Mouse (Mus musculus) lung, embryonic 16.5 days (tissue): ENCODE measurements around the gene Sptbn4. TPM values are rescaled to one million over a fixed set of nuclear protein-coding genes. Genes with fewer than 3 reads are reported as not detected.
A peak's percentile ranks its signal among the peaks of the same experiment; 100 is the strongest.

Experiments used
- ATAC-seq: fragments of 200-750 bp; cut with Nextera tagmentation; 2 replicates; pipeline ENCODE4 v1.8.0; 2017; ENCODE audit warnings: low read depth, mild to moderate bottlenecking, moderate library complexity
- H3K27ac ChIP-seq: fragments of 300-500 bp; sonication (generic); 2 replicates; pipeline ENCODE4 v1.5.1; 2014; ENCODE audit warnings: mild to moderate bottlenecking, control low read depth, low read length
- H3K27me3 ChIP-seq: fragments of 300-500 bp; sonication (generic); 2 replicates; pipeline ENCODE4 v1.6.1; 2014; ENCODE audit warnings: low read depth, low read length, mixed read lengths; ENCODE audit not compliant: control insufficient read depth, insufficient read depth
- H3K36me3 ChIP-seq: fragments of 300-500 bp; sonication (generic); 2 replicates; pipeline ENCODE4 v1.6.1; 2014; ENCODE audit warnings: low read length; ENCODE audit not compliant: control insufficient read depth, insufficient read depth
- H3K4me1 ChIP-seq: fragments of 300-500 bp; sonication (generic); replicated peaks from 2 replicates; pipeline ENCODE4 v1.6.1; 2014; ENCODE audit warnings: low read length, mixed read lengths; ENCODE audit not compliant: control insufficient read depth, insufficient read depth
- H3K4me2 ChIP-seq: fragments of 300-500 bp; sonication (generic); 2 replicates; pipeline ENCODE4 v1.6.1; 2014; ENCODE audit warnings: low read depth, low read length, control low read depth
- H3K4me3 ChIP-seq: fragments of 300-500 bp; sonication (generic); 2 replicates; pipeline ENCODE4 v1.5.1; 2014; ENCODE audit warnings: mild to moderate bottlenecking, low read length, control low read depth
- H3K9ac ChIP-seq: fragments of 300-500 bp; sonication (generic); 2 replicates; pipeline ENCODE4 v1.6.1; 2014; ENCODE audit warnings: low read length, control low read depth
- H3K9me3 ChIP-seq: fragments of 300-500 bp; sonication (generic); 2 replicates; pipeline ENCODE4 v1.6.1; 2016; ENCODE audit warnings: low read length; ENCODE audit not compliant: control insufficient read depth
- WGBS: fragments of 180-500 bp; shearing (Covaris S2); extraction: QIAGEN DNeasy Blood & Tissue Kit; methylation state at CpG from one replicate; pipeline ENCODE4 v1.1.7; 2014; 5-methylcytosine and 5-hydroxymethylcytosine counted together
- polyA plus RNA-seq: library from polyadenylated mRNA; unstranded; fragments of >200 nt; fragmentation: Nextera tagmentation; extraction: Ambion mirVana; gene quantifications from 2 replicates; pipeline ENCODE4 v1.2.1, GENCODE M21; 2015

Sptbn4 gene
- polyA plus RNA-seq, 1 experiment from 2014 or later = 0.29 TPM

DNA sequence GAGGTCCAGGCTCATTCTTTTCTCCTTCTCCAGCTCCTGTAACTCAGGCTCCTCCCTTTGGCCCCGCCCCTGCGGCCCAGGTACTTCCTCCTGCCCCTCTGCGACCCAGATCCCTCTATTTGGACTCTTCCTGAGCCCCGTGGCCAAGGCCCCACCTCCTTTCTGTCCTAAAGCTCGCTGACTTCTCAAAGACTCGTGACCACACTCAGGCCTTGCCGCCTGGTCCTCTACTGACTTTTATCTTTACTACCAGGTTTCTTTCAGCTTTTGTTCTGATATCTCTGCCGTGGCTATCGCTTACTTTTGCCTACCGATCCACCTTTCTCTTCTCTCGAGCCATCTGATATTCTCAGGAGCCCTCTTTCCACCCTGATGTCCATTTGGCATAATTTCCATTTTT, 79.5 kb downstream of the Sptbn4 start:
- peaks cover 5% of the 10 kb centered on the region for H3K9me3 ChIP-seq
- H3K9ac ChIP-seq = no peak overlapping the region
- H3K27me3 ChIP-seq = peaks cover 92% of the 10 kb centered on the region
- WGBS = 12% methylated on average over 11 of the region's 11 CpGs
- ATAC-seq = 0 out of 2 replicates have a peak, but pooled peaks have one; percentile 29
- peak overlapping the region; percentile 19; the same call in 1 of the 2 replicates for H3K4me3 ChIP-seq
- peaks cover 12% of the 10 kb centered on the region for H3K4me1 ChIP-seq
- H3K4me2 ChIP-seq = peak overlapping the region; percentile 48
- no peak overlapping the region for H3K27ac ChIP-seq
- H3K36me3 ChIP-seq = no peaks in the 10 kb centered on the region

DNA sequence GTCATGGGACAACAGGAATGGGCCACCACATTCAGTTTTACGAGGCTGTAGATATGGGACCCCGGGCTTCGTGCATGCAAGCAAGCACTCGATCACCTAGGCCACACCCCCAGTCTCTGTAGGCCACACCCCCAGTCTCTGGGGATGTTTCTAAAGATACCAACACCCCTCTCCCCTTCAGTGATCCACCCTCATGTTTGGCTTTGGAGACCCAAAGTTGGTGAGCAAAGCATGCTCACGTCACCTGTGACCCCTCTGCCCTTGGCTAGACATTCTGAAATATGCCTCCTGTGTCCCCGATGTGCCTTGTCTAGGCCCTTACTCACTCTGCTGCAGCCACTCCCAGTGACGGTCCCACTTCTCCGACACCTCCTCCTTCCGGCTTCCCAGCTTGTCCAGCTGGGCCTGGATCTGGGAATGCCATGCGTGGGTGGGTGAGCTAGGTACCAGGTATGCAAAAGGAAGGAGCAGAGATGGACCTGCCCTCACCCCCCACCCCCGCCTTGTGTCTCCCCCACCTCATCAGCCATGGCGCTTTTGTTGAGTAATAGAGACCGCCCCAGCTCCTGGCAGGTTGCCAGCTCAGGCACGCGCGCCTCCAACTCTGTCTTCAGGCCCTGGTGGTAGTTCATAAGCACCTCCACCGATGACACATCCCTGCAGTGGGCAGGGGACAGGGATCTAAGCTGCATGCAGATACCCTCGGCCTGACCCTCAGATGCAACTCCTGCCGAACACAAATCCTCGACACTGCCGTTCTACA, 81.2 kb downstream of the Sptbn4 start:
- H3K4me3 ChIP-seq = no peak overlapping the region
- H3K9ac ChIP-seq = no peak overlapping the region
- no peak overlapping the region for H3K27ac ChIP-seq
- H3K9me3 ChIP-seq = peaks cover 5% of the 10 kb centered on the region
- no peaks in the 10 kb centered on the region for H3K36me3 ChIP-seq
- 30% methylated on average over 21 of the region's 21 CpGs for WGBS
- H3K27me3 ChIP-seq = peaks cover 74% of the 10 kb centered on the region
- no peak for ATAC-seq
- H3K4me1 ChIP-seq = peaks cover 8% of the 10 kb centered on the region; the same call in 1 of the 2 replicates
- no peak overlapping the region for H3K4me2 ChIP-seq

DNA sequence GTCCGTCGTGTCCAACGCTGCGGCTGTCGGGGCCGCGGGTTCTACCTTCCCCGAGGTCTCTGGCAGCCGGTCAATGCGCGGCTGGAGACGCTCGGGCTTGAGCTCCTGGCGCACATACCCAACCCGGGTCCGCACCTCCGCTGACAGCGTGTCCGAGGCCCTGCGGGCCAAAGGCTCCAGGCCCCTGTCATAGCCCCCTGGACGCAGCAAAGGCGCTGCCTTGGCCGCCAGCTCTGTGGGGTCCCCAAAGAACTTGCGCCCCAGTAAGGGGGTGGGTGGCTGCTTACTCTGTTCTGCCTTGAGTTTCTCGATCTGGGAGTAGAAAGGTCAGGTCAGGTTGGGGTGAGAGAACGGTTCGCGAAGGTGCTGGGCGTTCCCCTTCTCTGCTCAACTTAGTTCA, 83.1 kb downstream of the Sptbn4 start:
- 5% methylated on average over 29 of the region's 29 CpGs for WGBS
- ATAC-seq = no peak

DNA sequence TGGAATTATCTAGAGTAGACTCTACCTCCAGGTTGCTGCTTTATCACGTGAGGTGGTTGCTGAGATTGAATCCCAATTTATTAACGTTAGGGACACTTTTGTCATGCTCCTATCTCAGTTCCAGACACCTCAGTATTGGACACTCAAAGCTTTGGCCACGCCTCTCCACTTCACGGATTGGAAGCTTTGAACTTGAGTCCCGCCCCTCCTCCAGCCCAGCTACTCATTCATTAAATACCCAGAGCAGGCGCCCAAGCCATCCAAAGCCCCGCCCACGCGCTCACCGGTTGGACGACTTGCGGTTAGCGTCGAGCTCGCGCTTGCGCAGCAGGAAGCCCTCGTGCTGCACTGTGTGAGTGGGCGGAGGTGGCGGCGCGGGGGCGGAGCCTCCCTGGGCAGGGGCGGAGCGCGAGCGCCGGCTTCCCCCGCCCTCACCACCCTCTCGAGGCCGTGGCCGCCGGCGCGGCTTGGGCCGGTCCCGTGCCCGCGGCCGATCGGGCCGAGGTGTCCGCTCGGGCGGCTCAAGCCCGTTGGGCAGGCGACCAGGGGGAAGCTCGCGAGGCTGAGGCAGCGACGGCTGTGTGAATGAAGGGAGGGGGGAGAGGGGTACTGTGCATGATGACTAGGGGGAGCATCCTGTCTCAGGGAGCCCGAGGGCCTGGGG, 86.1 kb downstream of the Sptbn4 start:
- peak overlapping the region; percentile 68 for H3K9ac ChIP-seq
- peak; percentile 95 for ATAC-seq
- H3K4me3 ChIP-seq = peak overlapping the region; percentile 52
- no peaks in the 10 kb centered on the region for H3K9me3 ChIP-seq
- peaks cover 33% of the 10 kb centered on the region for H3K27me3 ChIP-seq
- no peak overlapping the region for H3K27ac ChIP-seq
- peaks cover 21% of the 10 kb centered on the region for H3K4me1 ChIP-seq
- peak overlapping the region; percentile 76 for H3K4me2 ChIP-seq
- H3K36me3 ChIP-seq = no peaks in the 10 kb centered on the region
- under 1% methylated on average over 52 of the region's 52 CpGs for WGBS

More for the DNA sequence above, 83.1 kb downstream of the Sptbn4 start:
- Histone ChIP-seq H3K9me3 (no peaks in the 10 kb centered on the region), H3K9ac (peak overlapping the region; percentile 17; the same call in 1 of the 2 replicates), H3K36me3 (no peaks in the 10 kb centered on the region), H3K4me1 (peaks cover 10% of the 10 kb centered on the region; the same call in 1 of the 2 replicates), H3K27me3 (peaks cover 59% of the 10 kb centered on the region), H3K4me2 (no peak overlapping the region), H3K27ac (no peak overlapping the region), H3K4me3 (no peak overlapping the region)

DNA sequence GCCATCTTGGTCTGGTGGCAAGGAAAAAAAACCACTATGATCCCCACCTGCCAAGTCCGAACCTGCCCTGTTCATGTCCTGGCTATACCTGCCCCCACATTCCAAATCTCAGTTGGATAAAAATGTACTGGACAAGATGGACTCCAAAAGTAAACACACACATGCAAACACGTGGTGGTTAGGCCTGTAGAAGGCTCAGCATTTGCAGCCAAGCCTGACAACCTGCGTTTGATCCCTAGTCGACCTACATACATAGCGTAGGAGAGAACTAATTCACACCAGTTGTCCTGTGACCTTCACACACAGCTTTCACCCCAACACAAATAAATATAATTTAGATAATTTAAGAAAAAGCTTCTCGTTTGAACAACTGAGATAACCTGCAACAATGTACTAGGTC, 86.7 kb downstream of the Sptbn4 start:
- Histone ChIP-seq H3K4me2 (peak overlapping the region; percentile 55), H3K4me3 (no peak overlapping the region), H3K9me3 (no peaks in the 10 kb centered on the region), H3K27ac (no peak overlapping the region), H3K27me3 (peaks cover 27% of the 10 kb centered on the region), H3K4me1 (peaks cover 21% of the 10 kb centered on the region), H3K36me3 (no peaks in the 10 kb centered on the region), H3K9ac (no peak overlapping the region)
- ATAC-seq = no peak
- 49% methylated on average over 6 of the region's 6 CpGs for WGBS

DNA sequence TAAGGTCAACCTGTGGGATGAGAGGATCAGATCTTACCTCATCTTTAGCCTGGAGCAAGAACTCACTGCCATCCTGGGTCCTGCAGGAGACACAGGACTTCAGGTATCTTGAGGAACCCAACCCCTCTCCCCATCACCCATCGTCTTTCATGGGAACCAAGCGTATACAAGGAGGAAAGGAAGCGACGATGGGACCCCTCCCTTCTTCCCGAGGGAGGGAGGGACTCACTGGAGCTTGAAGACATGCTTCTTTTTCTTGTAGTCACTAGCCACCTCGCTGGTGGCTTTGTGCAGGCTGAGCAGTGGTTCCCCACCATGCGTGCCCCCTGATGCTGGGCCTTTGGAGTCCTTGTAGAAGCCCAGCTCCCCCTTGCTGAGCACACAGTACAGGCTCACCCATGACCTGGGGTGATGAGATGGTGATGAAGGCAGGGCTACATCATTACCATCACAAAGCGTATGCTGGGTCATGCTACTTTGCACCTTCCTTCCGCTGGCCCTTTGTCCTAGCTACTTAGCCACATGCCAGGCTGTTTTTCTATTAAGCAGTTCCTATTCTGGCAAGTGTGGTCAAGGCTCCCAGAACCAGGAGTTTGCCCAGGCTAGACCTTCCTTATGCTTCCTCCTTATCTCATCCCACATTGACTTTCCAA, 87.7 kb downstream of the Sptbn4 start:
- 85% methylated on average over 9 of the region's 9 CpGs for WGBS
- H3K27ac ChIP-seq = no peak overlapping the region

DNA sequence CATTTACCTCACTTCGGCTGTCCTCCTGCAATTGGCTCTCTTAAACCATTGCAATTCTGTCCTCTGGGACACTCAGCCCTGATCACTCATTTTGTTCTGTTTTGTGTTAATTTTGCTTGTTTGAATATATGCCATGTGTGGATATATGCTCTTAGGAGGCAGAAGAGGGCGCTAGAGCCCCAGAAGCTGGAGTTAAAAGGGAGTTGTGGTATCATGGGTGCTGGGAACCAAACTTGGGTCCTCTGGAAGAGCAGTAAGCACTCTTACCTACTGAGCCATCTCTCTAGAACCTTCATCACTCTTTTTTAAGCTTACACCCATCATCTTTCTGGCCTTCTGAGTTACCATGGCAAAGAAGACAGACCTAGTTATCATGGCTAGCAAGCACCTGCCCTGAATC, 88.3 kb downstream of the Sptbn4 start:
- H3K36me3 ChIP-seq = no peaks in the 10 kb centered on the region
- 65% methylated on average over 2 of the region's 2 CpGs for WGBS
- ATAC-seq = no peak

More for the DNA sequence above, 87.7 kb downstream of the Sptbn4 start:
- Histone ChIP-seq H3K4me1 (peaks cover 21% of the 10 kb centered on the region), H3K36me3 (no peaks in the 10 kb centered on the region), H3K9me3 (no peaks in the 10 kb centered on the region), H3K4me2 (no peak overlapping the region), H3K27me3 (peaks cover 17% of the 10 kb centered on the region), H3K9ac (no peak overlapping the region), H3K4me3 (no peak overlapping the region)
- ATAC-seq = no peak

DNA sequence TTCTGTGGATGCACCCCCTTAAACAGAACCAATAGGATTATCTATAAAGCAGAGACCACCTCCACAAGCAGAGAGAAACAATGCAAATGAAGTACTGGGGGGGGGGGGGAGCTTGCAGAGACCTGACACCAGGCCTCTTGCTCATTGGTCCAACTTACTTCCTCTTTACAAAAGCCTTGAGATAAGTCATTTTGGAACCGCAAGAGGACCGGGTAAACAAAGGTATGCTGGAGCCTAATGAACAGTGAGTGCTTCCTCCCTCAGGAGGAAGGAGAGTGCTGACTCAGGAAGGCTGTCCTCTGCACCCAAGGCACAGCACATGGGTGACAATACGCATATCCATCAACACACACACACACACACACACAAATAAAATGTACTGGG, 89.9 kb downstream of the Sptbn4 start:
- peak overlapping the region; percentile 72 for H3K4me2 ChIP-seq
- H3K27me3 ChIP-seq = no peaks in the 10 kb centered on the region
- peaks cover 24% of the 10 kb centered on the region for H3K4me1 ChIP-seq
- no peak for ATAC-seq
- no peaks in the 10 kb centered on the region for H3K9me3 ChIP-seq
- no peak overlapping the region for H3K9ac ChIP-seq
- 16% methylated on average over 3 of the region's 3 CpGs for WGBS
- H3K4me3 ChIP-seq = peak overlapping the region; percentile 68
- H3K27ac ChIP-seq = peak overlapping the region; percentile 81
- H3K36me3 ChIP-seq = no peaks in the 10 kb centered on the region

More for the DNA sequence above, 88.3 kb downstream of the Sptbn4 start:
- Histone ChIP-seq H3K9ac (no peak overlapping the region), H3K4me1 (peaks cover 25% of the 10 kb centered on the region), H3K9me3 (no peaks in the 10 kb centered on the region), H3K27ac (no peak overlapping the region), H3K4me2 (no peak overlapping the region), H3K27me3 (peaks cover 11% of the 10 kb centered on the region), H3K4me3 (no peak overlapping the region)
